ENCODE assay signal across 29 mouse cellular contexts in the genomic region with DNA sequence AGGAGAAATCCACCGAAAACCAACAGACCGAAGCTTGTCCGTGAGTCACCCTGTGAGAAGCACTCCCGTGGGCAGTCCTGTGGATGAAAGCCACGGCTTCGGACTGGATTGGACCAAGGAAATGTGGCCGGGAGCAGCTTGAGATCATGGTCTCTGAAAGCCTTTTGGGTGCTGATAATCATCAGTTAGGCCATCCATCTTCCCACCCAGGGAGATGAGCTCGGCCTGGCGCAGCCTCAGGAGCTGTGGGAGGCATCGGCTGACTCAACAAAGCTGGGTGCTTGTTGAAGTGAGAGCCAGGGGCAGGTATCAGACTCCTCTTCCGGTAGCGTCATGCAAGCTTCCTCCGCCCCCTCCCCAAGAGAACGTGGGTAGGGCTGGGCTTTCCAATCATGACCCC.
DNase-seq lines count a peak whose midpoint lies in the region; ATAC-seq lines count a peak whose summit lies in the region.
"Had no signal": no experiment of that assay in that cellular context is flagged by ENCODE, and none has a peak within 500 bp of the region (broad histone marks: within the 10 kb centered on the region; RNA-seq: fewer than 3 reads in every experiment).

No protein-coding gene starts in this region.

- peak; percentile 62; the same call in 1 of the 2 replicates for ATAC-seq in frontal cortex, adult (ENCODE audit: low TSS enrichment)
- ATAC-seq in heart, embryonic 12.5 days (ENCODE audit: insufficient number of reproducible peaks, low FRiP score): no peak
- no peak for ATAC-seq in kidney, embryonic 16.5 days (ENCODE audit: low FRiP score, low TSS enrichment)
- ATAC-seq: forebrain, embryonic 15.5 days; hindbrain, embryonic 16.5 days; intestine, embryonic 15.5 days; Patski had no signal

- H3K4me1 ChIP-seq in heart, embryonic 12.5 days (replicated peaks): no peaks in the 10 kb centered on the region
- H3K4me1 ChIP-seq in kidney, embryonic 16.5 days (ENCODE audit: insufficient read depth, low read length): no peaks in the 10 kb centered on the region
- H3K4me1 ChIP-seq: forebrain, embryonic 12.5 days; forebrain, embryonic 15.5 days; hindbrain, embryonic 10.5 days; hindbrain, embryonic 13.5 days; intestine, embryonic 15.5 days had no signal

- no peak for DNase-seq in frontal cortex, adult 2 months (ENCODE audit: extremely low spot score in 1 of 2, low spot score in 1 of 2)
- DNase-seq in heart, postnatal 10 days: no peak
- peak; percentile 25 for DNase-seq in right cerebral cortex, adult 18-20 months
- no peak for DNase-seq in right cerebral cortex, adult 2 months (ENCODE audit: low spot score in 2 of 2)
- DNase-seq: adrenal gland, adult 2 months; adrenal gland, postnatal 14 days; cerebellum, adult 11-12 months; cerebellum, adult 8-10 months; cerebellum, postnatal 10 days; cerebellum, postnatal 36 days; embryo, embryonic 11 days; gastrocnemius, adult 2 months; gastrocnemius, postnatal 14 days; heart, adult 2 months; heart, postnatal 14 days; kidney, adult 11 months had no signal

- H3K27ac ChIP-seq in heart, embryonic 12.5 days (ENCODE audit: poor library complexity, severe bottlenecking): no peak overlapping the region
- H3K27ac ChIP-seq in kidney, embryonic 16.5 days (ENCODE audit: low read length): no peak overlapping the region
- H3K27ac ChIP-seq: embryonic facial prominence, embryonic 10.5 days; embryonic facial prominence, embryonic 13.5 days; forebrain, embryonic 12.5 days; forebrain, embryonic 15.5 days; gastrocnemius, adult 2 months; heart, adult 2 months; hindbrain, embryonic 10.5 days; hindbrain, embryonic 13.5 days; intestine, embryonic 15.5 days had no signal

- no peaks in the 10 kb centered on the region for H3K27me3 ChIP-seq in heart, embryonic 12.5 days (replicated peaks)
- no peaks in the 10 kb centered on the region for H3K27me3 ChIP-seq in kidney, embryonic 16.5 days (ENCODE audit: insufficient read depth, low read length)
- H3K27me3 ChIP-seq: embryonic facial prominence, embryonic 13.5 days; forebrain, embryonic 12.5 days; forebrain, embryonic 15.5 days; hindbrain, embryonic 13.5 days; intestine, embryonic 15.5 days; Patski had no signal

- H3K4me2 ChIP-seq in heart, embryonic 12.5 days: peak overlapping the region; percentile 26
- H3K4me2 ChIP-seq in kidney, embryonic 16.5 days (replicated peaks; ENCODE audit: low read depth, low read length): no peak overlapping the region
- H3K4me2 ChIP-seq: embryonic facial prominence, embryonic 13.5 days; forebrain, embryonic 12.5 days; forebrain, embryonic 15.5 days; hindbrain, embryonic 13.5 days; intestine, embryonic 15.5 days had no signal

- WGBS in heart, embryonic 12.5 days: 73% methylated on average over 14 of the region's 14 CpGs
- 91% methylated on average over 14 of the region's 14 CpGs for WGBS in kidney, embryonic 16.5 days

- intact Hi-C loops in heart, postnatal 10 days (cut with DNase I): no loop called here

- H3K9ac ChIP-seq in heart, embryonic 12.5 days: no peak overlapping the region
- no peak overlapping the region for H3K9ac ChIP-seq in kidney, embryonic 16.5 days (replicated peaks; ENCODE audit: low read length)
- H3K9ac ChIP-seq: embryonic facial prominence, embryonic 13.5 days; forebrain, embryonic 12.5 days; forebrain, embryonic 15.5 days; hindbrain, embryonic 13.5 days; intestine, embryonic 15.5 days had no signal

- 0 out of 2 replicates have a peak, but pooled peaks cover 3% of the 10 kb centered on the region for H3K9me3 ChIP-seq in heart, embryonic 12.5 days (replicated peaks)
- H3K9me3 ChIP-seq in kidney, embryonic 16.5 days (ENCODE audit: low read length): peaks cover 3% of the 10 kb centered on the region; the same call in 1 of the 2 replicates
- H3K9me3 ChIP-seq: forebrain, embryonic 12.5 days; forebrain, embryonic 15.5 days; hindbrain, embryonic 10.5 days; hindbrain, embryonic 13.5 days; intestine, embryonic 15.5 days had no signal

- H3K4me3 ChIP-seq in heart, embryonic 12.5 days: no peak overlapping the region
- H3K4me3 ChIP-seq in kidney, embryonic 16.5 days (ENCODE audit: low read length): no peak overlapping the region
- H3K4me3 ChIP-seq: embryonic facial prominence, embryonic 10.5 days; embryonic facial prominence, embryonic 13.5 days; erythroblast, embryonic 14.5 days; forebrain, embryonic 12.5 days; forebrain, embryonic 15.5 days; gastrocnemius, adult 2 months; heart, adult 2 months; hindbrain, embryonic 10.5 days; hindbrain, embryonic 13.5 days; intestine, embryonic 15.5 days had no signal

- no peaks in the 10 kb centered on the region for H3K36me3 ChIP-seq in heart, embryonic 12.5 days
- no peaks in the 10 kb centered on the region for H3K36me3 ChIP-seq in kidney, embryonic 16.5 days (ENCODE audit: insufficient read depth, low read length)
- H3K36me3 ChIP-seq: embryonic facial prominence, embryonic 10.5 days; embryonic facial prominence, embryonic 13.5 days; forebrain, embryonic 12.5 days; forebrain, embryonic 15.5 days; hindbrain, embryonic 10.5 days; hindbrain, embryonic 13.5 days; intestine, embryonic 15.5 days had no signal
